Mouse (Mus musculus) liver, embryonic 14.5 days (tissue): ENCODE measurements around the gene Zfp385a.

Experiments
- CTCF ChIP-seq: IDR thresholded peaks from 2 replicates; pipeline ENCODE4 v1.5.1; 2016; ENCODE audit warnings: antibody characterized with exemption, low read depth, control low read depth
- EP300 ChIP-seq: IDR thresholded peaks from 2 replicates; pipeline ENCODE4 v1.6.1; 2016; ENCODE audit warnings: antibody characterized with exemption, low read depth

- peak; percentile 42 for TF ChIP-seq CTCF
- no peak for TF ChIP-seq EP300
Measured at GRCm38 (mm10) chr15:103340786-103341185, 893 bp upstream of the Zfp385a start.
